Mouse (Mus musculus): ENCODE data around the gene Stoml2. TPM values are rescaled to one million over a fixed set of nuclear protein-coding genes. Genes with fewer than 3 reads are reported as not detected.

Stoml2 gene
- polyA plus RNA-seq, 1 experiment, result 107 TPM

DNA sequence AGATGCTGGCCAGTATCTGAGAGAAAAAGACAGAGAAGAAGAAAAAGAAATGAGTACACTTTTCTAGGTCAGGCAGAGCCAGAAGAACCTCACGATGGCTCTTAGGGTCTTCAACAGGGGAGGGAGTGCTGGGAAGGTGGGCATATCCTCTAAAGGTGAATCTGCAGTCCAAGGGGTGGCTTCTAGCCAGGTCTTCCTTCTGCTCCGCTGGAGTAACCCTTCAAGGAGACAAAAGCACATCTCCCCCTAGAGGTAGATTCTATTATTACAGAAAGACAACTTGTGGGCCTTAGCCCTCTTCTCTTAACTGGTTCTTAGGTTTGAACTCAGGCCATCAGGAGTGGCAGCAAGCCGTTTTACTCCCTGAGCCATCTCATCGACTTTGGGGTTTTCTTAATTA, 21.1 kb upstream of the Stoml2 start:
- Histone ChIP-seq H3K4me1 (ENCODE audit: control insufficient read depth, insufficient read depth, low read length) (no peaks in the 10 kb centered on the region), H3K27ac (ENCODE audit: insufficient read depth, low read length) (no peak overlapping the region), H3K4me3 (ENCODE audit: insufficient read depth, low read length) (no peak overlapping the region)
- TF ChIP-seq CTCF (IDR thresholded peaks at IDR 0.05; ENCODE audit: borderline replicate concordance, insufficient read depth, low read length), result no peak
- TF ChIP-seq POLR2A (IDR thresholded peaks at IDR 0.05; ENCODE audit: low read depth, low read length), result no peak

DNA sequence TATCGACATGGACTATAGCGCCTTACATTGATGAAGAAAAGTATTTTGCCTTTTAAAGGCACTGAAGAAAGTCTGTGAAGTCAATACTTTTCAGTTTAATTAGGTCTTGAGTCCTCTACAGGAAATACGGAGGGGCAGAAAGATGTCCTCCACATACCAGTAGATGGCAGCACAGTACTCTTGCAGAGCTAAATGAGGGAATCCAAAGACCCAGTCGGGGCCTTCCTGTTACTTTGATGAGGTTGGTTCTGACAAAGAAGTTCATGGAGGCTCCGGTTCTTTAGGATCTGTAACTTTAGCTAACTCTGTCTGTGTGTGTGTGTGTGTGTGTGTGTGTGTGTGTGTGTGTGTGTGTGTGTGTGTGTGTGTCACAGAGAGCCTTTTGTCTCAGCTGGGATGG, 15.7 kb upstream of the Stoml2 start:
- TF ChIP-seq CTCF (IDR thresholded peaks at IDR 0.05; ENCODE audit: borderline replicate concordance, insufficient read depth, low read length) (no peak), POLR2A (IDR thresholded peaks at IDR 0.05; ENCODE audit: low read depth, low read length) (no peak)
- Histone ChIP-seq H3K4me1 (ENCODE audit: control insufficient read depth, insufficient read depth, low read length) (peaks cover 4% of the 10 kb centered on the region), H3K27ac (ENCODE audit: insufficient read depth, low read length) (no peak overlapping the region), H3K4me3 (ENCODE audit: insufficient read depth, low read length) (no peak overlapping the region)

DNA sequence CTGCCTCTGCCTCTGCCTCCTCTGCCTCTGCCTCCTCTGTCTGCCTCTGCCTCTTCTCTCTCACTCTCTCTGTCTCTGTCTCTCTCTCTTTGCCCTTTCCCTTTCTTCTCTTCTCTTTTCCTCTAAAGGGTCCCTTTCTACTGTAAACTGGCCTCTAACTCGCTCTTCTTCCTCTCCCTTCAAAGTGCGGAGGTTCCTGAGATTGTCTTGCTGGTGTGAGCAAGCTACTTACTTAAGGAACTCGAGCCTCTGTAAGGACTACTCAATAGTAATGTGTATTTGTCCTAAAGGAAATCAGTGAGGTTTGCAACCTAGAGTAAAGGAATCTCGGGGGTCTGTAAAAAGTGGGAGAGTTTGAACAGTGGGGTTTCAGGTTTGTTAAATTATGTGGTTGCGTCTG, 15.1 kb upstream of the Stoml2 start:
- Histone ChIP-seq H3K4me3 (ENCODE audit: insufficient read depth, low read length) (no peak overlapping the region), H3K4me1 (ENCODE audit: control insufficient read depth, insufficient read depth, low read length) (peaks cover 4% of the 10 kb centered on the region), H3K27ac (ENCODE audit: insufficient read depth, low read length) (no peak overlapping the region)
- no peak for TF ChIP-seq CTCF (IDR thresholded peaks at IDR 0.05; ENCODE audit: borderline replicate concordance, insufficient read depth, low read length)
- TF ChIP-seq POLR2A (IDR thresholded peaks at IDR 0.05; ENCODE audit: low read depth, low read length), result no peak

DNA sequence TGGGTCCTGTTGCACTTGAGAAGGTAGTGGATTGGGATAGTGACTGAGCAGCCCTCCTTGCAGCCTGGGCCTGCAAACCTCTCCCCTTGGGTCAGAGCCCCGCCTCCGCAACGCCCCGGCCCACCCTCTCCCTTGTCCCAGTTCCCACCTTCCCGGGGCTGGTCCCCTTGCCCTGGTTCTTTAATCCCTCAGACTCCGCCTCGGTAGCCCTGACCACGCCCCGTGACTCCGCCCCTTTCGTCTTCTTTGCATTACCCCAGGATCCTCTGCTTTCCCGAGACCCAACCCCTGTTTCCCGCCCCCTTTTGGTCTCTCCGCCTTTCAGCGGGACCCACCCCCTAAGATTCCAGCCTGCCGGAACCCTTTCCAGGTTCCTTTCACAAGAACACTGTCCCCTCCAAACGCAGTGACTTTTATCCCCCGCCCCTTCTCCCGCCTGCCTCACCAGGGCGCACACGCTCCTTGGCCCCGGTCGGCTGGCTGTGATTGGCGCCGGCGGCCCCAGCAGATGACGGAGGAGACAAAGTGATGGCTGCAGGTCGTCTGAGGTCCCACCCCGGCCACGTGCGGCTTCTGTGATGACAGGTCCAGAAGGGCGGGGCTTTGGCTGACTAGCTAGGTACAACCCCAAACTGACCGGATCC, 14.3 kb upstream of the Stoml2 start, which contains the start of gene Fam214b:
Gene Fam214b, minus strand, starts transcription at position 562 of the 644 bp plus-strand sequence.
- peak; percentile 66 for TF ChIP-seq POLR2A (IDR thresholded peaks at IDR 0.05; ENCODE audit: low read depth, low read length)
- no peak for TF ChIP-seq CTCF (IDR thresholded peaks at IDR 0.05; ENCODE audit: borderline replicate concordance, insufficient read depth, low read length)
- peaks cover 8% of the 10 kb centered on the region for H3K4me1 ChIP-seq (ENCODE audit: control insufficient read depth, insufficient read depth, low read length)
- H3K27ac ChIP-seq (ENCODE audit: insufficient read depth, low read length), result peak within 1 kb of the TSS; percentile 74
- peak within 1 kb of the TSS; percentile 43 for H3K4me3 ChIP-seq (ENCODE audit: insufficient read depth, low read length)

DNA sequence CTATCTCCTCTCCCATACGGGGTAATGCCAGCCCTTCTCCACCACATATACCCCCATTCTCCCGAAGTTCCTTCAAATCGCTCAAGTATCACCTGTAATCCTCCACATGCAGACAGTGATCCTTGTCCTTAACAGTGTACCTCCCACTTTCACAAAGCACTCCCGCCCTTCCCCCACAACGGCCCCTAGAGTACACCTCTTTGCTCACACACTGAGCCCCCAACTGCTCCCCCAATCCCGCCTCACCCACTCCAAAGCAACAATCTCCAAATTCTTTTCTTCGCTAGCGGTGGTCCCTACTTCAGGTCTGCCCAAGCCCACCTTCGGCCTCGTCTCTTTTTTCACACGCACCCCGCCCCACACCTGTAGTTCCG, 13.8 kb upstream of the Stoml2 start:
- Histone ChIP-seq H3K27ac (ENCODE audit: insufficient read depth, low read length) (peak overlapping the region; percentile 74; the same call in 1 of the 2 replicates), H3K4me1 (ENCODE audit: control insufficient read depth, insufficient read depth, low read length) (peaks cover 11% of the 10 kb centered on the region), H3K4me3 (ENCODE audit: insufficient read depth, low read length) (peak overlapping the region; percentile 42)
- no peak for TF ChIP-seq POLR2A (IDR thresholded peaks at IDR 0.05; ENCODE audit: low read depth, low read length)
- no peak for TF ChIP-seq CTCF (IDR thresholded peaks at IDR 0.05; ENCODE audit: borderline replicate concordance, insufficient read depth, low read length)

DNA sequence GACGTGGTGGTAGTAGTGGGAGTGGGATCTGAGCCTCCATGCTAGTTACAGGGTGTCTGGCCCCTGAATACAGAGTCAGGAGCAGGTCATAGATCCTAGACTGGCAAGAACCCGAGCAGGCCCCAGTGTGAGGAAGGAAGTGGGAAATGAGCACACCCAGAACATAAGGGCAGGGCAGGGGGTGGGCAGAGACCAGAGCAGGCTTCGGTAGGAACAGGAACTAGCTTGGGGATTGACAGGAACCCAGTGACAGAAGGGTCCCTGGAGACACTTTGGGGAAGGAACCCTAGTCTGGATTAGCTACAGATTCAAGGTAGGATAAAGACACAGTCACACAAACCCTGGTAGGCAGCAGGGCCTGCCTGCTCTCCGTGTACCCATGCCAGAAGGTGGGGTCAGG, 13.2 kb upstream of the Stoml2 start:
- TF ChIP-seq POLR2A (IDR thresholded peaks at IDR 0.05; ENCODE audit: low read depth, low read length) (peak; percentile 10; the same call in 1 of the 2 replicates), CTCF (IDR thresholded peaks at IDR 0.05; ENCODE audit: borderline replicate concordance, insufficient read depth, low read length) (no peak)
- peak overlapping the region; percentile 74 for H3K27ac ChIP-seq (ENCODE audit: insufficient read depth, low read length)

DNA sequence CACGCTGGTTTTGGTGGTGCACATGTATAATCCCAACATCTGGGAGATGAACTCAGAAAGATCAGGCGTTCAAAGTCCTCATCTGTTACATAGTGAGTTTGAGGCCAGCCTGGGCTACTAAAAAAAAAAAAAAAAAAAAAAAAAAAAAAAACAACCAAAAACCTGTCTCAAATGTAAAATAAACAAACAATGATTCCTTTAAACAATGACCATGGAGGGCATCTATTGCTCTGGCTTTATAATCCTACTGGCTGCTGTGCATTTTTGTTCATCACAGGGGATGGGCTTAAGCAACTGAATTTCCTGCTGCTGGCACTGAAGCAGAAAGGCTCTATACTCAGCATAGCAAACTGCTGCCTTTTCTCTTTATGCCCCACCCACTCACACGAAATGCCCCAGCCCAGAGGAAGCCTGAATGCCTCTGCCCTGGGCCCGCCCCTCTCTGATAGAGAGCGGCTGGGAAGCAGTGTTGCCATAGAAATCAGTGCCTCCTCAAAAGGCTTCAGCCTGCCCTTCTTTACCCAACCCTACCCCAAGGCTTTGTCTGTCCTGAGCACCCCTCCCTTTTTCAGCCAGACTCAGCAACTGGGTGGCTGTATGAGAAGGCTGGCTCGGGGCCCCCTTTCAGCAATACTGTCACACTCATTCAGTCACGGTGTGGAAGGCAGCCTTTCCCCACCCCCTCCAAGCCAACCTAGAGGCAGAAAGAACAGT, 12.3 kb upstream of the Stoml2 start:
- peaks cover 11% of the 10 kb centered on the region for H3K4me1 ChIP-seq (ENCODE audit: control insufficient read depth, insufficient read depth, low read length)
- no peak overlapping the region for H3K4me3 ChIP-seq (ENCODE audit: insufficient read depth, low read length)
- TF ChIP-seq POLR2A (IDR thresholded peaks at IDR 0.05; ENCODE audit: low read depth, low read length), result no peak; the same call in none of the 2 replicates
- no peak for TF ChIP-seq CTCF (IDR thresholded peaks at IDR 0.05; ENCODE audit: borderline replicate concordance, insufficient read depth, low read length)
- H3K27ac ChIP-seq (ENCODE audit: insufficient read depth, low read length), result peak overlapping the region; percentile 74

More for the DNA sequence above, 13.2 kb upstream of the Stoml2 start:
- peaks cover 11% of the 10 kb centered on the region for H3K4me1 ChIP-seq (ENCODE audit: control insufficient read depth, insufficient read depth, low read length)
- H3K4me3 ChIP-seq (ENCODE audit: insufficient read depth, low read length), result no peak overlapping the region

DNA sequence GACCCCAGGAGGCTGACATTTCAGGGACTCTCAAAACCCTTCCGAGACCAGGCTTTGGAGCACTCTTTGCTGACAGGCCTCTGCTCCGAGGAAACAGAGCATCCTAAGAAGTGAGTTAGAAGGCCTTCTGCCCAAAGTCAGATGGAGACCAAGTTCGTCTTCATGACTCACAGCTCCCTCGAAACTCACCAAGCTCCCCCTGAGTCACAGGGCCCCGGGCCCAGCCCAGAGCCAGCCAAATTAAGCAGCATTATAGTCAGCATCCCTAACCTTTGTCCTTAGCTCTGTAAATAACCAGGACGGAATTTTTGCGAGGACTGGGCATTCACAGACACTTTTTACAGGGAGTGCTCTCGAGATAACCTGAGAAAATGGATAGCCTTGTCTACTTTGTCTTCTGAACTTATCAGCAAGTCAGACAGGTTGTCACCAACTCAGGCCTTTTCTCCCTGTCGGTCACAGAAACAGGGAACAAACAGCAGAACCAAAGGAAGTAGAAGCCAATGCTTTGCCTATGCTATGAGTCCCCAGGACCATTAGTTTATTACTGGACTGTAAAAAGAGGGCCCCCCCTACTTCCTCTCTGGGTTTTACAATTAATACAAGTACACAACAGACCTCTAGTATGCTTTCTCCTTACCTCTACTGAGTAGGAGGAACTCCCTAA, 9.5 kb upstream of the Stoml2 start:
- TF ChIP-seq CTCF (IDR thresholded peaks at IDR 0.05; ENCODE audit: borderline replicate concordance, insufficient read depth, low read length), result no peak
- no peak for TF ChIP-seq POLR2A (IDR thresholded peaks at IDR 0.05; ENCODE audit: low read depth, low read length)
- Histone ChIP-seq H3K27ac (ENCODE audit: insufficient read depth, low read length) (peak overlapping the region; percentile 94), H3K4me1 (ENCODE audit: control insufficient read depth, insufficient read depth, low read length) (peaks cover 16% of the 10 kb centered on the region), H3K4me3 (ENCODE audit: insufficient read depth, low read length) (no peak overlapping the region)

DNA sequence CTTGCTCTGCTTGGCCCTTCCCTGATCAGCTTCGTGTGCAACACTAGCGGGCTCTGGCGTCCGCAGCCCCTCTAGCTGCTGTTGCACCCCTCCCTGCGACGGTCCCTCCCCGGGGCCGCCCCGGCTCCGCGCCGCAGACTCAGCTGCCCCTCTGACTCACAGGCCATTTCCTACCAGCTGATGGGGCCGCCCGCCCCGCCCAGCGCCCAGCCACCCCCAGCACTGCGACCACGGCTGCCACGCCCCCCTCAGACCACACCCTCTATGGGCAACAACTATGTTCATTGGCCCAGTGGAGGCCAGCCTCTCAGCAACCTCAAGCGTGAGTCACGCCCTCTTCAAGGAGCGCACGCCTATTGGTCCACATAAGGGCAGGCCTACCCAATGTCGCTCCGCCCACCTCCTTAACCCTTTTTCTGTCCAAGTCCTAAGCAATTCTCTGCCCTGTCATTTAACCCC, 8.6 kb upstream of the Stoml2 start:
- TF ChIP-seq CTCF (IDR thresholded peaks at IDR 0.05; ENCODE audit: borderline replicate concordance, insufficient read depth, low read length) (no peak), POLR2A (IDR thresholded peaks at IDR 0.05; ENCODE audit: low read depth, low read length) (peak; percentile 96)
- H3K27ac ChIP-seq (ENCODE audit: insufficient read depth, low read length), result peak overlapping the region; percentile 94
- H3K4me3 ChIP-seq (ENCODE audit: insufficient read depth, low read length), result peak overlapping the region; percentile 91
- H3K4me1 ChIP-seq (ENCODE audit: control insufficient read depth, insufficient read depth, low read length), result peaks cover 16% of the 10 kb centered on the region
